Mouse (Mus musculus) skeletal muscle tissue, adult 2 months (tissue): ENCODE measurements around the gene Cyp4v3.
"Not testable (repeated sequence)": the region's sequence is repeated elsewhere in the genome, so short reads cannot be mapped to it uniquely, and the experiment has no call there.

Experiments used
- DNase-seq: peaks from one replicate; pipeline ENCODE4 v3.0.0-alpha.2; 2012; ENCODE audit warnings: low read depth, low spot score

Cyp4v3 gene

GRCm38 (mm10) chr8:45332685-45333409, at the start of gene Cyp4v3:
TSS of gene Cyp4v3 (minus strand) at chr8:45333216.
- DNase-seq, result peak; percentile 63

GRCm38 (mm10) chr8:45381963-45382347, 48.9 kb upstream of the Cyp4v3 start, which contains the start of gene Fam149a:
TSS of gene Fam149a (minus strand) at chr8:45382291.
- no peak for DNase-seq

GRCm38 (mm10) chr8:45381075-45381962, 48.3 kb upstream of the Cyp4v3 start:
- no peak for DNase-seq

- no peak for DNase-seq
Measured at GRCm38 (mm10) chr8:45380598-45380997, 47.6 kb upstream of the Cyp4v3 start.

GRCm38 (mm10) chr8:45374071-45374470, 41.1 kb upstream of the Cyp4v3 start:
- DNase-seq, result no peak

- no peak for DNase-seq
Measured at GRCm38 (mm10) chr8:45367154-45367553, 34.1 kb upstream of the Cyp4v3 start.

GRCm38 (mm10) chr8:45363220-45363619, 30.2 kb upstream of the Cyp4v3 start:
- no peak for DNase-seq

- DNase-seq, result no peak
Measured at GRCm38 (mm10) chr8:45362323-45362722, 29.3 kb upstream of the Cyp4v3 start.

GRCm38 (mm10) chr8:45359091-45359605, 26.1 kb upstream of the Cyp4v3 start:
- DNase-seq, result no peak

- DNase-seq, result no peak
Measured at GRCm38 (mm10) chr8:45358132-45358918, 25.3 kb upstream of the Cyp4v3 start.

GRCm38 (mm10) chr8:45355809-45356208, 22.8 kb upstream of the Cyp4v3 start:
- DNase-seq, result no peak

- DNase-seq, result peak; percentile 45
Measured at GRCm38 (mm10) chr8:45345031-45345430, 12.0 kb upstream of the Cyp4v3 start.

- DNase-seq, result no peak
Measured at GRCm38 (mm10) chr8:45344298-45344697, 11.3 kb upstream of the Cyp4v3 start.

- DNase-seq, result no peak
Measured at GRCm38 (mm10) chr8:45341630-45342628, 8.9 kb upstream of the Cyp4v3 start.

GRCm38 (mm10) chr8:45333493-45333892, 477 bp upstream of the Cyp4v3 start:
- no peak for DNase-seq

- no peak for DNase-seq
Measured at GRCm38 (mm10) chr8:45330856-45331255, 2.2 kb downstream of the Cyp4v3 start.

- DNase-seq, result peak; percentile 25
Measured at GRCm38 (mm10) chr8:45329206-45329980, 3.6 kb downstream of the Cyp4v3 start.

- DNase-seq, result not testable (repeated sequence)
Measured at GRCm38 (mm10) chr8:45327076-45327475, 5.9 kb downstream of the Cyp4v3 start.

- no peak for DNase-seq
Measured at GRCm38 (mm10) chr8:45324151-45324550, 8.9 kb downstream of the Cyp4v3 start.

GRCm38 (mm10) chr8:45321365-45321764, 11.7 kb downstream of the Cyp4v3 start:
- no peak for DNase-seq
